Mouse (Mus musculus): Measurements from ENCODE around the gene Rnf157.
A peak's percentile ranks its signal among the peaks of the same experiment; 100 is the strongest.

Rnf157 gene

DNA sequence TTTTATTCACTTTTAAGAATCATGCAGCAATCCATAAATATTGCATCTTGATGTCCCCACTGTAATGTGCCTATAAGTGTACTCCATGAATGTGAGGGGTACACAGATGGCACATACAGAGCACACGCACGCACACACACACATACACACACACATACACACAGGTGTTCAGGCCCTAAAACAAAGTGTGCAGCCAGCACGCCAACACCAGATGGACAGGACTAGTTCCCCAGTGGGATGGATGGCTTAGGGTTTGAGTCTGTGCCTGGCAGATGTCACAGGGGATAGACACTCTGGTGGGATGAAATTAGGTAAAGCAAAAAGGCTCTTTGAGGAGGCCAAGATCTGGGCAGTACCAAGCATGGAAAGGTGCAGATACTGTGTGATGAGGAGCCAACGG, 76.4 kb downstream of the Rnf157 start:
- DNase-seq (ENCODE audit: low read depth), result no peak

GRCm38 (mm10) chr11:116335244-116336036, 77.4 kb downstream of the Rnf157 start, which contains the start of gene Foxj1:
Gene Foxj1, minus strand, starts transcription at chr11:116335399.
- peak; percentile 78 for DNase-seq (ENCODE audit: low read depth)

GRCm38 (mm10) chr11:116334417-116334782, 78.4 kb downstream of the Rnf157 start:
- DNase-seq (ENCODE audit: low read depth), result no peak

GRCm38 (mm10) chr11:116333526-116334416, 79.1 kb downstream of the Rnf157 start:
- no peak for DNase-seq (ENCODE audit: low read depth)

GRCm38 (mm10) chr11:116332983-116333270, 79.9 kb downstream of the Rnf157 start:
- DNase-seq (ENCODE audit: low read depth), result no peak

DNA sequence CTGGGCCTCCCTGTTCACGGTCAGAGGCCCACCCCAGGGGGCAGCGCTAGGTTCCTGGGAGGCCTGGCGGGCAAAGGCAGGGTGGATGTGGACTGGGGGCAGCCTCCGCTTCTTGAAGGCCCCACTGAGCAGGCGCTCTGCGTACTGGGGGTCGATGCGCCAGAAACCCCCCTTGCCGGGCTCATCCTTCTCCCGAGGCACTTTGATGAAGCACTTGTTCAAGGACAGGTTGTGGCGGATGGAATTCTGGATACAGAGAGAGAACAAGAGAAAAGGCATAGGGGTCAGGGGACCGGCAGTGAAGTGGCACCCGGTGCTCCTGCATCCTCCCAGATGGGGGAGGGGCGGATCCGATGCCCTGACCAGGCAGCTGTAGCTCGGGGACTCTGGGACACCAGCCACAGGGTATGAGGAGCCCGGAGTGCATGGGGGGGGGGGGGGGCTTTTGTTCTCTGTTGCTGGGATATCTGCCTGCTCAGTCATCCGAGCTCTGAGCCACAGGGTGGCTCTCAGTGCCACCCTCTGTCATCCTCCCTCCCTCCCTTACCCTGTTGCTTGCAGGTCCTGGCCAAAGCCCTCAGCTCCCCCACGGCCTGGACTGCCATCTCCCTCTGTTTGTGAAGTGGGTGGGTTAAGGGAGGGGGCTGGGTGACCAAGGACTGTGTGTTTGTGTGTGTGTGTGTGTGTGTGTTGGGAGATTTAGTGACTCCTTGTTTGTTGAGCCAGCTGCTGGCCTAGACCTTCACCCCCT, 80.4 kb downstream of the Rnf157 start:
- DNase-seq (ENCODE audit: low read depth), result no peak

- no peak for DNase-seq (ENCODE audit: low read depth)
Observed at GRCm38 (mm10) chr11:116330211-116330518, 82.7 kb downstream of the Rnf157 start.

DNA sequence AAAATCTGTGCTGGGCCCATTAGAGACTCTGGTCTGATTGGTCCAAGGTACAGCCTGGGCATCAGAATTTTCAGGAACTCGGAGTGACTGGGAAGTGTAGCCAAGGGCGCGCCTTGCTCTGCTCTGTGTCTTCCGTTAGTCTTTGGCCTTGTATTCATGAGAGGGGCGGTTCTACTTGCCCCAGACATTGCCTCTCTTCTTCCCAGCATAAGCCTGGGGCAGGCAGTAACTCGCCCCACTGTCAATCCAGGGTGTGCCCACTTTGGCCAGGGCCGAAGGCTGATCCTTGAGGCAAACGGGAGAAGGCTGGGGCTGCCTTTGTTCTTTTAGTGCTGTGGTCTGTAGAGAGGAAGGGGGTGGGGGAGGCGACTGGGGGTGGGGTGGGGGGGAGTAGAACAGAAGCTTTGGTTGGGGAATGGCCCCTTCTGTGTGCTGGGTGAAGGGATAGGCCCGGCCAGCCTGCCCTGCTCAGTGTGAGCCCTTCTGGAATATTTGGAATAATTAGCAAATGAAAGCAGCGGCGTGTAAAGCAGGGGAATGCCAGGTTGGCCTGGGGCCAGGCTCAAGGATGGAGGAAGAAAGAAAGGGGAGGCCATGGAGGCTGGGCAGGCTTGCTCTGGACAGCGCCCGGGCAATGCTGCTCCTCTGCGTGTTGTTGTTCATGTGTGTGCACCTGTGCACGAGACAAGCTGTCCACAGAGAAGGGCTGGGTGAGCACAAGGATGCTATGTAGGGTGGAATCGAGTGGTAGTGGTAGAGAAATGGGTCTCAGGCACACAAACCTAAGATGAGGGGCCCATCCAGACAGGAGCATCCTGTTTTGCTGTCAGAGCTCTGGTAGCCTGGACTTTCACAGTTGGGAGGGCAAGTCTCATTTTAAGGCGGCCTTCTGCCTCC, 83.3 kb downstream of the Rnf157 start:
- DNase-seq (ENCODE audit: low read depth), result no peak

- DNase-seq (ENCODE audit: low read depth), result no peak
Observed at GRCm38 (mm10) chr11:116326963-116327603, 85.7 kb downstream of the Rnf157 start.

DNA sequence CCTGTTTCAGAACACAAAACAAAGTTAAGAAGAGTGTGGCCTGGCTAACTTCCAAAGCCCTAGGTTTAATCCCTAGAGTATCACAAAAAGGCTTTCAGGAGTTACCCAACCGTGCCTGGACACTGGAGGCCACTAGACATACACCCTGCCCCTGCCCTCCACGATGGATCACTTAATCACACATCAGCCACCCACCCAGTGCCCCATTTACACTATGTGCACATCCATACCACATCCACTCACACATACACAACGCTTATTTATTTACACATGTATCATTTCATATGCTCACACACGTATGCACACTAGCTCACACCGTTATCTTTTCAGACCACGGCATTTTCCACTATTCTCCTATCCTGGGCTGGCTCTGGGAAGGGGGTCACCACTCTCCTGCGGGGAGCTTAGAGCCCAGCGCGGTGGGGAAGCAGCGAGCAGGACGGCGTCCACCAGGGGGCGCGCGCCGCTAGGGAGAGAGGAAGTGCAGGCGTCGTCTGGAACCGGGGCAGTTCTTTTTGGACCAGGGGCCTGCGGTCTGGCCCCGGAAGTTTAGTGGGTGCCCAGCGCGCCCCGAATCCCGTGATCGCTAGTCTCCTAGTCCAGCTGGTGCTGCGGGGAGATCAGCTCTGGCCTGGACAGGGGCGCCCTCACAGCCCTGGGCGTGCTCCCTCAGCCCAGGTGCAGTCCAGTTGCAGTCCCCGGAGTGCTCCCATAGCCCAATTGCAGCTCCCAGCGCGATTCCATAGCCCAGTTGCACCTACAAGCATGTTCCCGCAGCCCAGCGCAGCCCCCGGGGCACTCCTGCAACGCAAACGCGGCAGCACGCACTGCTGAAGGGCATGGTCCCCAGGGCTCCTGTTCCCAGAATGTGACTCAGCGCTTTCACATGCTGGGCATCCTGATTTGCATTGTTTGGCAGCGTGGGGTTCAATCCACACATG, 93.8 kb downstream of the Rnf157 start:
- no peak for DNase-seq (ENCODE audit: low read depth)

DNA sequence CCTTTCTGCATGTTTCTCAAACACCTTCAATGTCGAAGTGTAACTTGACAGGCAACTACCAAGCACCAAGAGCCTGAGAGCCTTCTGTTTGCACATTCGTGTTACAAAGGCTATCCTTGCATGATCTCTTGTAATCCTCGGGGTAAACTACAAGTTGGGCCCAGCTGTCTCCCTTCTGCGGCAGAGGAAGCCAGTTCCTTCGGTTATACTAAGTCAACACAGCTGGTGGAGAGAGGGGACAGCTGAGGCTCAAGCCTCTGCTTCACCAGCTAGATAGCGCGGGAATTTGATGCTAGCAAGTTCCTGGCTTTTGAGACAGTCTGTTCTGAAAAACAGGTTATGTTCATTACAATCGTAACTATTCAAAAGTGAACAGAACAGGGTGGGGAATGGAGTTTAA, 100.5 kb downstream of the Rnf157 start:
- no peak for DNase-seq (ENCODE audit: low read depth)

GRCm38 (mm10) chr11:116311169-116311568, 101.7 kb downstream of the Rnf157 start:
- no peak for DNase-seq (ENCODE audit: low read depth)

DNA sequence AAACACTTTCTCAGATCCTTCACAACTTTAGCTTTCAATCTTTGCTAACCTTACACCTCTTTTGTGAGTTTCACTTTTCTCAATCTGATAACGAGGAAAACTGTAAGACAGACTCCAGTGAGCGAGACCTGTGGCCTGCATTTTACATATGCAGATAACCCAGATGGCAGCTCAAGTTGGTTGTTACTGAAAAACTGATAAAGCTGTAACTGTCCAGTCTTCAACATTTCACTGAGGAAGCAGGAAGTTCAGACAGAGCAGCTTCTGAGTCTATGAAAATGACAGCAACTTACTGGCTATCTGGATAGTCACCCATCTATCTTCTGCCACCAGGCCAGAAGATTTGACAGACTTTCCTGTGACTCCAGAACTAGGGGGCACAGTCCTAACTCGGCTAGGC, 103.2 kb downstream of the Rnf157 start:
- no peak for DNase-seq (ENCODE audit: low read depth)

- no peak for DNase-seq (ENCODE audit: low read depth)
Observed at GRCm38 (mm10) chr11:116307762-116308531, 104.9 kb downstream of the Rnf157 start.

- DNase-seq (ENCODE audit: low read depth), result no peak
Observed at GRCm38 (mm10) chr11:116307019-116307725, 105.7 kb downstream of the Rnf157 start, which contains the start of gene Exoc7. Gene Exoc7, minus strand, starts transcription at chr11:116307233.

- DNase-seq (ENCODE audit: low read depth), result peak; percentile 81
Observed at GRCm38 (mm10) chr11:116306126-116306982, 106.5 kb downstream of the Rnf157 start.

GRCm38 (mm10) chr11:116305423-116305822, 107.4 kb downstream of the Rnf157 start:
- no peak for DNase-seq (ENCODE audit: low read depth)

DNA sequence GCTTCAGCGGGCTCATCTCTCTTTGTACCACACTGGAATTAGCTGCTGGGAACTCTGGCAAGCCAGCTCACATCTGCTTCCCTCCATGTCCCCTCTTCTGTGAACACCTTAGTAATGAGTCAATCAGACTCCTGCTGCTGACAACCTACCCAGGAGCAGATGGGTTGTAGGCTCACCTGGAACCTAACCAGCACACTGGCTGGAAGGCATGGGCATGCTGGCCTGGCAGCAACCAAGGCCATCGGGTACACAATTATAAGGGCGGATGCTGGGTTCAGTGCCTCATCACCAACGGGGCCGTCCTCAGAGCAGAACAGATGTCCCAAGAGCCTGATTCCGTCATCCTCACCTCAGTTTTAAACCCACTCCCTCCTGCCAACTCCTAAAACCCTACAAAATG, 114.2 kb downstream of the Rnf157 start:
- DNase-seq (ENCODE audit: low read depth), result no peak
